Mouse (Mus musculus) embryo, embryonic 9.5 days (tissue): ENCODE measurements around the gene Rnf212b.
A peak's percentile ranks its signal among the peaks of the same experiment; 100 is the strongest.
"Not testable (repeated sequence)": the region's sequence is repeated elsewhere in the genome, so short reads cannot be mapped to it uniquely, and the experiment has no call there.

Experiments used
- DNase-seq: peaks from one replicate; pipeline ENCODE4 v3.0.0-alpha.2; 2017; ENCODE audit errors: extremely low spot score

Rnf212b gene

DNA sequence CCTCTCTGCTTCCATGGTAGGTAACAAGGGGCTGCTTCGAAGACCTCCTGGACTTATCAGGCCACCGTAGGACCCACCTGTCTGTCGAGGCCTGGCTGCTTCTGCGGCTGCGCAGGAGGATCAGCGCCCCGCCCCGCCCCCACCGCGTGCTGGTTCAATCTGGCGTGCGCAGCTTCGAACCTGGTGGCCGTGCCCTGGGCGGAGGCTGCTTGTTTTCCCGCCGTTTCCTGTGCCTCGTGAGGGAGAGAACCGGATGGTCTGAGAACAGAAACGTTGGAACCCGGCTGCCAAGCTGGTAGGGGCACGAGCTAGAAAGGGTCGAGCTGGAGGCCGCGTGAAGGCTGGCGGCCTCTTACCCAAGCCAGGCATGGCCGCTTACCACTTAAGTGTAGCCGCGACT is at the start of gene Rnf212b:
Rnf212b (plus strand) TSS at position 151 of the 400 bp plus-strand sequence.
- no peak for DNase-seq

GRCm38 (mm10) chr14:54766937-54767336 is 47.0 kb upstream of the Rnf212b start:
- not testable (repeated sequence) for DNase-seq

DNA sequence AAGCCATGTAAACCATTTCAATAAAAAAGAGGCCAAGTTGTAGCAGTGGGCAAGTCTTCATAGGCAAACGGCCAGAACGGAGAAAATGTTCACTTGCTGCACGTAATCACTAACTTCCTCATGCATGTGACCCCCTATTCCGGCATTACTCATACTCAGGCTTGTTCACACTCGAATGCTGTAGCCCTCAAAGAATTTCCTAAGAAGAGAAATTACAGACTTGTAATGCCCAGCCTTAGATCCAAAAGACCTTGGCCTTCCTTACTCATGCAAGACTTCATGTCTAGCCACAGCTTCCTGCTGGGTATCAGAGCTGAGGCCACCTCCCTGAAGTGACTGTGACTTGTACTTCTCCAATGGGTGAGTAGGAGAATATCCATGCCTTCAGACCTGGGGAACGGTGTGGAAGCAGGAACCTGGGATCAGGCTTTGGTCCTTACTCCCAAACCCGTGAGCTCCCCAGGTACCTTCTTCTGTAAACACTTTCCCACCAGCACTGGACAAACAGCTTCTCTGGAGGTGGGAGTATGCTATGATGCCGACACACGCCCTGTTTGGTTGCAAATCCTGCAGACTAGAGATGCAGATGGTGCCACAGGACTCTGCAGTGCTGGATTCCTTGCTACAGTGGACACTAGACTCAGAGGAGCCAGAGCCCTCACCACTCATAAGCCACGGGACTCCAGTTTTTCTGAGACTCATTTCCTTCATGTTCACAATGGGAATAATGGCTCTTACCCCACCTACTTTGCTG is 45.5 kb upstream of the Rnf212b start:
- DNase-seq = no peak

GRCm38 (mm10) chr14:54769068-54769425 is 44.9 kb upstream of the Rnf212b start:
- DNase-seq = no peak

GRCm38 (mm10) chr14:54770373-54770772 is 43.6 kb upstream of the Rnf212b start:
- DNase-seq = no peak

- no peak for DNase-seq
These were observed 41.5 kb upstream of the Rnf212b start for GRCm38 (mm10) chr14:54772333-54772856.

DNA sequence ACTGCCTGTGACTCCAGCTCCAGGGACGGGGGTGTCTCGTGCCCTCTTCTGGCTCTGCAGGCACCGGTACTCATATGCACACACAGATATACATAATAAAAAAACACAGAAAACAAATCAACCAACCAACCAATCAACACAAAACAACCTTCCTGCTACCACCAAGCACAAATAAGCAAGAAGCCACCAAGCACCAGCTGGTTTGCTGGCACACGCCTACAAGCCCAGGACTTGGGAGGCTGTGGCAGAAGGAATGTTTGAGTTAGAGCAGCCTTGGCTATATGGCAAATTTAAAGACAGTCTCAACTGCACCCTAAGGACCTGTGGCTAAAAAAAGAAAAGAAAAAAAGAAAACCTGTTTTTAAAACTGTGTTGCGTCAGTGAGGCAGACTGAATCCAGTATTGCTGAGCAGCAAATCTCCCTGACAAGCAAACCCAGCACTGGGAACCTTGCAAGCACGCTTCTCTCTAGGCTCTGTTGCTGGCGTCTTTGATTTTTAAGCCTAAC is 38.4 kb upstream of the Rnf212b start:
- no peak for DNase-seq

- DNase-seq = no peak
These were observed 37.2 kb upstream of the Rnf212b start for GRCm38 (mm10) chr14:54776768-54777167.

DNA sequence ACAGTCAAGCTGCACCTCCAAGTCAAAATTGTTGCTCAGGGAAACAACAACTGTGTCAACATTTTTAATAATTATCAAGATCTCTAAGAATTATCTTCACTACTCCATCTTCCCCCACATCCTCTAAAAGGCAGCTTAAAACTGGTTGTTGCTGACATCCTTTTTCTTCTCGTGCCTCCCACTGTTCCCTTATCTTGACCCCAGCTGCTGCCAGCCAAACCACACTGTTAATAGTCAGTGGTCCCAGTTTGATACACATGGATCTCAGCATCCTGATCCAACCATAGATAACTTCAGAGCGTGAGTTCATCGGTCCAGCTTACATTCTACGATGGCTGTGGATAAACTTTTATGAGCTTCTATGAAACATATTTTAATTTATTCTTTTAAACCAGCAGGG is 36.0 kb upstream of the Rnf212b start:
- no peak for DNase-seq

DNA sequence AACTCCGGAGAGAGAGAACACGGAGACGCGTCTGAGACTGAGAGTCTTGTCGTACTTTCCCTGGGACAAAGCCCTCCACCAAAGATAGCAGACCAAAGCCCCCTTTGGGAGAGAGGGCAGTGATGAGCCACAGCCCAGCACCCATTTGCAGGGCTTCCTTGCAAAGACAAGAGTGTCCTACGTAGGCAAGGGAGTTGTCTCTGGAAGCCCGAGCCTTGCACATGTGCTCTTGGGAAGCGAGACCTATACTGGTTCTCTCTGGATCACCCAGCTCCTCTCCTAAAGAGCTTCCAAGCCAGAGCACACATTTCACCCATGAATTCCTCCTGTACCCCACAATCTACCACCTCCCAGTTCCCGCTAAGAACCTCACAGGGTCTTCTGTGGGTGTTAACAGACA is 33.9 kb upstream of the Rnf212b start:
- no peak for DNase-seq

DNA sequence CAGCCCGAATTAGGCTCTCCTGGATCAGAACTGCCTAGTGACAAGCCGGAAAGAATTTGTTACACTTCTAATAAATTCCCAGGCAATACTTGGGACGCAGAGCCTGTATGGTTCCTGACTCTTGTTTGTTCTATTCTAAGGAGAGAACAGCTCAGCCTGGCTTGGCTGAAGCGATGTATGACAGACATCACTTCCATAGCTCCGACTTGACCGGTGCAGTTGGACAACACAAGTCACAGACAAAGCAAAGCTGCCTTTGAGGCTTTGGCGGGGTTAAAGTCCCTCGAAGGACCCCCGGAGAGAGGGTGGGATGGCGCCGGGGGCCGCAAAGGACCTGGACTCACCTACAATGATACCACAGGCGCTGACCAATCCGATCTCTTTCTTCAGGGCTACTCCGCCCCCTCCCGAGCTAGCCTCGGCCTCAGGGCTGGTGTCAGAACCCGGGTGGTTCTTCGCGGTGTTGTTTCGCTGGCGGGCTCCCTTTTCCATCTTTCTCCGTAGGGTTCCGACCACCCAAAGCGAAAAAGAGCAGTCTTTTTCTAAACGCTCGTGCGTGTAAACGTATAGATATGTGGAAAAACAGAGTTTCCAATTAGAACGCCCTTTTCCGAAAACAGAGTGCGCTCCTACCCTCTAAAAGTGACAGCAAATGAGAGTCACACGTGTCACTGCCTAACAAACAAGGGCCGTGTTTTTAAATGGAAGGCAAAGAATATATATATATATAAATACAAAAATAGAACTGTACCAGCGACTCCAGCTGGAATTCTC is 32.9 kb upstream of the Rnf212b start:
- DNase-seq = peak; percentile 58

- peak; percentile 63 for DNase-seq
These were observed 32.2 kb upstream of the Rnf212b start, which contains the start of gene Slc7a8 for GRCm38 (mm10) chr14:54781610-54782365. Gene Slc7a8 (minus strand): TSS chr14:54781946.

DNA sequence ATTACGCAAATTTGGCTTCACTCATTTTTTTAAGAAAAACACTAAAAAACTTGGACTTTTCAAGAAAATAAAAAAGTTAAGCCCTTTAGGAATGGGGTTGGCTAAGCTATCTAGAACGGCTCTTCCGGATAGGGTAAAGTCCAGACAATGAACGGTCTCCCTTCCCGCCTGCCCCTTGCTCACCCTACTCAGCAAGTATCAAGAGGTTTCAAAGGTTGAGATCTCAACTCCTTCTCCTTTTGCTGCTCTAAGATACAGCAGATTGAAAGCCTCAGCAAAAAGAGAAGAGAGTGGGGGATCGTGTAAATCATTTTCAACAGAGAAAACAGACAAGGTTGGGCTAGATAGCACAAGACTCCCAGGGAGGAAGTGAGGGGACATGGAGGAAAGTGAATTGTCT is 31.0 kb upstream of the Rnf212b start:
- DNase-seq = no peak

GRCm38 (mm10) chr14:54785898-54786297 is 28.0 kb upstream of the Rnf212b start:
- peak; percentile 48 for DNase-seq

DNA sequence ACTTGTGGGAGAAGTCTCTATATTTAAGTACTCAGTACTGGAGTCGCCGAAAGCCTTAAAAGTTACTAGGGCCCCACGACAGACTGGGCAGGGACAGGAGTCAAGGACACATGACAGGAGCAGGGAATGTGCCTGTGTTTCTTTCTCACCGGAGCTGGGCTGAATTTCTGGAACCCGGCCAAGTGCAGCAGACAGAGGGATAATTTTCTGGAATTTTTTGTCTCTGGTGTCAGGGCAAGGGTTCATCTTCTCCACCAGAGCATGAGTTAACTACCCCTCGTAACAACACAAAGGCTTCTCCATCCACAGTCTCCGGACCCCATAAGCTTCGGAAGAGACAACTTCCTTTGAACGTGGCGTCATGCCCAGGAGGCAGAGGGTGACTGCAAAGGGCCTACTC is 27.5 kb upstream of the Rnf212b start:
- no peak for DNase-seq

GRCm38 (mm10) chr14:54787226-54787625 is 26.7 kb upstream of the Rnf212b start:
- no peak for DNase-seq

DNA sequence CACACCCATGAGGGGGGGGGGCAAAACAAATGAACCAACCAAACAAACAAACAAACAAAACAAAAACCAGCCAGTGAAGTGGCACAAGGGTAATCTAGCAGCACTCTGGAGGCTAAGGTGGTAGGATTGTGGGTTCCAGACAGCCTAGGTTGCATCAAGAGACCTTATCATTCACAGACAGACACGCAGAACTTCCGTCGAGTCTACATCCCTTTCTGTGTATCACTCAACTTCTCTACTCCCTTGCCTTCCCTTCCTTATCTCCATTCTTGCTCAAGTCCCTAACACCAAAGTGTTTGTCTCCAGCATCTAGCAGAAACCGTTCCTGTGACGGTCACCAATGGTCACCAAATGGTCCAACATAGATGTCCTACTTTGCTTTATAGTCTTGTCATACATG is 25.7 kb upstream of the Rnf212b start:
- no peak for DNase-seq

DNA sequence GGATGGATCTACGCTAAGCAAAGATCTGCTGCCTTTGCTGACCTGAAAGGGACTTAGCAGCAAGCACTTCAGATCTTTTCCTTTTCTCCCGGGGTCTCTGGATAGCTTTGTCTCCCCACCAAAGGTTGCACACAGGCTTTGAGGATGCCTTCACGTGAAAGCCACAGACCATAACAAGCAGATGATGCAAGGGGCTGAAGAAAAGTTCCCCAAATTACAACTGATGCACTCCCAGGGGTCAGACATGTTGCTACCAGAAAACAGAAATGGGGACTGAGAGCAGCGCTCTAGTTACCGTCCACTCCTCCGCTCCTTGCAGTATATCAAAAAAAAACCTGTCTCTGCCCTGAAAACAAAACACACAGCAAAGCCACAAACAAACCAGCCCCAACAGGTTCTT is 21.8 kb upstream of the Rnf212b start:
- DNase-seq = no peak

GRCm38 (mm10) chr14:54793351-54793750 is 20.6 kb upstream of the Rnf212b start:
- DNase-seq = no peak

GRCm38 (mm10) chr14:54793894-54794830 is 19.8 kb upstream of the Rnf212b start:
- no peak for DNase-seq

- DNase-seq = no peak
These were observed 18.0 kb upstream of the Rnf212b start for GRCm38 (mm10) chr14:54795901-54796300.
